ENCODE assay signal across 17 mouse cellular contexts in the genomic region with DNA sequence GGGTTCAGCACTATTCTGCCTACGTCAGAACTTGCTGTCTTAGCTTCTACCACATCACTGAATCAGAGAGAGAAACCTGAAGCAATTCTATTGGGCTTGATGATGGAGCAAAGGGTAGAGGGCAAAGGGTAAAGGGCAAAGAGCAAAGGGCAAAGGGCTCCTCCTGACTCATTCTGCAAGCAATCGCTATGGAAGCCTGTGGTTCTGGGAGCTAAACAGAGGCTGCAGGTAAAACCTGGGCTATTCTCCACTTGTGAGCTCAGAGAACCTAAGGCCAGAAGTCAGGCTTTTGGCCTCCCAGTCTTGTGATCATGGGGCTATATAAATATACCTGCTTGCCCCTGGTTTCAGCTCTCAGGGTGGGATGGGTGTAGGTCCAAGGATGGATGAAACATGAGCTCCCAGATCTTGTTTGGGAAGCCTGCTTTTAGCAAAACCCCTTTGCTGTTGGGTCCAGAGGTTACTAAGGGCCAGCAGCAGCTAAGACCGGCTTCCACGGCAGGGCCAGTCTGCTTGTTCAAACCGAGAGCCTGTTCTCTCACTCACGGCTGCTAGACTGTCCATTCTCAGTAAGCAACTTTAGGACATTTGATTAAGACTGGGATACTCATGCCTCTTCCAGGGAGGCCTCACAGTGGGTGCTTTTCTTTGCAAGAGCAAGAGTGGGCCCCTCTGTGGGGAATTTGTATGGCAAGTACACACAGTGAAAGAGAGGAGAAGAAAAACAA. TPM values are rescaled to one million over a fixed set of nuclear protein-coding genes. Genes with fewer than 3 reads are reported as not detected.
DNase-seq lines count a peak whose midpoint lies in the region; ATAC-seq lines count a peak whose summit lies in the region.
"Had no signal": no experiment of that assay in that cellular context is flagged by ENCODE, and none has a peak within 500 bp of the region (broad histone marks: within the 10 kb centered on the region; RNA-seq: fewer than 3 reads in every experiment).

No protein-coding gene starts in this region.

- H3K27ac ChIP-seq in hindbrain, embryonic 11.5 days (ENCODE audit: low read depth, low read length) = peak overlapping the region; percentile 65
- no peak overlapping the region; the same call in 1 of the 2 replicates for H3K27ac ChIP-seq in hindbrain, embryonic 14.5 days
- no peak overlapping the region for H3K27ac ChIP-seq in embryonic facial prominence, embryonic 14.5 days (replicated peaks; ENCODE audit: low read depth, low read length)
- H3K27ac ChIP-seq in midbrain, embryonic 11.5 days (ENCODE audit: low read depth, low read length) = peak overlapping the region; percentile 86
- H3K27ac ChIP-seq: left cerebral cortex, adult 2 months; macrophage had no signal

- peaks cover 10% of the 10 kb centered on the region for H3K4me1 ChIP-seq in hindbrain, embryonic 11.5 days (replicated peaks; ENCODE audit: control insufficient read depth, insufficient read depth, low read length)
- H3K4me1 ChIP-seq in hindbrain, embryonic 14.5 days (replicated peaks; ENCODE audit: control insufficient read depth, insufficient read depth, low read length) = no peaks in the 10 kb centered on the region; the same call in 1 of the 2 replicates
- H3K4me1 ChIP-seq in embryonic facial prominence, embryonic 14.5 days (ENCODE audit: control insufficient read depth, insufficient read depth, low read length) = peaks cover 16% of the 10 kb centered on the region; the same call in 1 of the 2 replicates
- H3K4me1 ChIP-seq in midbrain, embryonic 11.5 days (ENCODE audit: control insufficient read depth, insufficient read depth, low read length) = peaks cover 45% of the 10 kb centered on the region

- H3K9ac ChIP-seq in hindbrain, embryonic 11.5 days (ENCODE audit: low read depth, low read length) = no peak overlapping the region
- no peak overlapping the region for H3K9ac ChIP-seq in hindbrain, embryonic 14.5 days
- H3K9ac ChIP-seq in embryonic facial prominence, embryonic 14.5 days (ENCODE audit: low read depth, low read length) = no peak overlapping the region
- peak overlapping the region; percentile 41; the same call in 1 of the 2 replicates for H3K9ac ChIP-seq in midbrain, embryonic 11.5 days (ENCODE audit: low read length)
- H3K9ac ChIP-seq: kidney, embryonic 15.5 days had no signal

- no peaks in the 10 kb centered on the region for H3K9me3 ChIP-seq in hindbrain, embryonic 11.5 days (ENCODE audit: control insufficient read depth, low read length)
- no peaks in the 10 kb centered on the region for H3K9me3 ChIP-seq in hindbrain, embryonic 14.5 days (ENCODE audit: control insufficient read depth, low read length)
- H3K9me3 ChIP-seq in embryonic facial prominence, embryonic 14.5 days (ENCODE audit: control insufficient read depth, low read length) = no peaks in the 10 kb centered on the region
- no peaks in the 10 kb centered on the region for H3K9me3 ChIP-seq in midbrain, embryonic 11.5 days (ENCODE audit: control insufficient read depth, low read length)
- H3K9me3 ChIP-seq: kidney, embryonic 15.5 days had no signal

- no peaks in the 10 kb centered on the region; the same call in 1 of the 2 replicates for H3K27me3 ChIP-seq in hindbrain, embryonic 11.5 days (ENCODE audit: control insufficient read depth, insufficient read depth, low read length)
- H3K27me3 ChIP-seq in hindbrain, embryonic 14.5 days (ENCODE audit: control insufficient read depth, insufficient read depth, low read length) = no peaks in the 10 kb centered on the region
- no peaks in the 10 kb centered on the region for H3K27me3 ChIP-seq in embryonic facial prominence, embryonic 14.5 days (replicated peaks; ENCODE audit: control insufficient read depth, insufficient read depth, low read length)
- no peaks in the 10 kb centered on the region for H3K27me3 ChIP-seq in midbrain, embryonic 11.5 days (ENCODE audit: control insufficient read depth, insufficient read depth, low read length)

- 7% methylated on average over 6 of the region's 6 CpGs for WGBS in hindbrain, embryonic 11.5 days
- 15% methylated on average over 6 of the region's 6 CpGs for WGBS in hindbrain, embryonic 14.5 days
- WGBS in embryonic facial prominence, embryonic 14.5 days = 25% methylated on average over 6 of the region's 6 CpGs
- WGBS in midbrain, embryonic 11.5 days = 8% methylated on average over 6 of the region's 6 CpGs

- H3K4me2 ChIP-seq in hindbrain, embryonic 11.5 days (replicated peaks; ENCODE audit: low read depth, low read length) = no peak overlapping the region
- H3K4me2 ChIP-seq in hindbrain, embryonic 14.5 days (replicated peaks) = no peak overlapping the region
- H3K4me2 ChIP-seq in embryonic facial prominence, embryonic 14.5 days (ENCODE audit: low read depth, low read length) = no peak overlapping the region
- peak overlapping the region; percentile 24; the same call in 1 of the 2 replicates for H3K4me2 ChIP-seq in midbrain, embryonic 11.5 days
- H3K4me2 ChIP-seq: kidney, embryonic 15.5 days had no signal

- ATAC-seq in hindbrain, embryonic 11.5 days (ENCODE audit: low FRiP score) = peak; percentile 67; the same call in 1 of the 2 replicates
- no peak for ATAC-seq in hindbrain, embryonic 14.5 days (ENCODE audit: low FRiP score)
- ATAC-seq in embryonic facial prominence, embryonic 14.5 days (ENCODE audit: low read depth) = peak; percentile 5; the same call in 1 of the 2 replicates
- peak; percentile 45; the same call in 1 of the 2 replicates for ATAC-seq in midbrain, embryonic 11.5 days (ENCODE audit: low FRiP score)
- ATAC-seq in monocyte, adult 5-6 weeks (replicated peaks; ENCODE audit: insufficient number of reproducible peaks, low FRiP score, low TSS enrichment, poor library complexity, severe bottlenecking) = no peak

- H3K36me3 ChIP-seq in hindbrain, embryonic 11.5 days (ENCODE audit: control insufficient read depth, insufficient read depth, low read length) = no peaks in the 10 kb centered on the region
- no peaks in the 10 kb centered on the region for H3K36me3 ChIP-seq in hindbrain, embryonic 14.5 days (replicated peaks; ENCODE audit: control insufficient read depth, insufficient read depth)
- no peaks in the 10 kb centered on the region for H3K36me3 ChIP-seq in embryonic facial prominence, embryonic 14.5 days (ENCODE audit: control insufficient read depth, insufficient read depth, low read length)
- no peaks in the 10 kb centered on the region for H3K36me3 ChIP-seq in midbrain, embryonic 11.5 days (ENCODE audit: control insufficient read depth, insufficient read depth, low read length)
- H3K36me3 ChIP-seq: kidney, embryonic 15.5 days had no signal

- peak; percentile 58 for DNase-seq in hindbrain, embryonic 11.5 days (ENCODE audit: low spot score)
- no peak for DNase-seq in hindbrain, embryonic 14.5 days (ENCODE audit: low spot score)
- peak; percentile 44 for DNase-seq in embryo, embryonic 10.5 days (ENCODE audit: low spot score)
- DNase-seq in embryonic facial prominence, embryonic 14.5 days (ENCODE audit: low spot score) = no peak
- DNase-seq in midbrain, embryonic 11.5 days (ENCODE audit: low spot score, missing footprints) = peak; percentile 93
- DNase-seq in cerebellum, adult 11-12 months = no peak
- DNase-seq in adrenal gland, postnatal 4 days (ENCODE audit: low spot score in 2 of 2) = no peak
- DNase-seq: B cell, adult 2 months; cerebellum, adult 11 months; right cerebral cortex, postnatal 4 days; thymus, adult 2 months had no signal

- H3K4me3 ChIP-seq in hindbrain, embryonic 11.5 days (ENCODE audit: low read depth, low read length) = no peak overlapping the region
- H3K4me3 ChIP-seq in hindbrain, embryonic 14.5 days (replicated peaks; ENCODE audit: low read length) = no peak overlapping the region
- no peak overlapping the region for H3K4me3 ChIP-seq in embryonic facial prominence, embryonic 14.5 days (ENCODE audit: low read depth, low read length)
- H3K4me3 ChIP-seq in midbrain, embryonic 11.5 days (ENCODE audit: low read depth, low read length) = no peak overlapping the region
- H3K4me3 ChIP-seq: erythroblast, embryonic 14.5 days; kidney, embryonic 15.5 days; left cerebral cortex, adult 2 months had no signal

RNA-seq across cellular contexts. Expression of a gene that starts 7.7 kb away (rescaled TPM):
- 15.6 and 17.5 TPM in 2 replicates for polyA plus RNA-seq in hindbrain, embryonic 11.5 days (2014; fragmentation: Nextera tagmentation; extraction: Ambion mirVana)
- polyA plus RNA-seq in hindbrain, embryonic 14.5 days (2014; fragmentation: Nextera tagmentation; extraction: Ambion mirVana) = 28.7 and 31.4 TPM in 2 replicates
- 4.2 and 5.1 TPM in 2 replicates for polyA plus RNA-seq in embryonic facial prominence, embryonic 14.5 days (2014; fragmentation: Nextera tagmentation; extraction: Ambion mirVana)
- 37.3 and 38.2 TPM in 2 replicates for polyA plus RNA-seq in midbrain, embryonic 11.5 days (2014; fragmentation: Nextera tagmentation; extraction: Ambion mirVana)
- 1 to 10 TPM; 8.0 to 9.5 TPM for total RNA-seq in adrenal gland, postnatal 4 days (2021)
- total RNA-seq in monocyte, adult 5-6 weeks (2017) = not detected in 3 replicates
- total RNA-seq: granulocyte monocyte progenitor cell, adult 5-6 weeks had no signal

Comparison
In these comparisons a context has a peak if more than half of its experiments do, and no peak if none do; other contexts are left out.
1. ATAC-seq: peak in hindbrain, embryonic 11.5 days (single experiment), embryonic facial prominence, embryonic 14.5 days (single experiment) and midbrain, embryonic 11.5 days (single experiment); none in hindbrain, embryonic 14.5 days (single experiment) and monocyte, adult 5-6 weeks (single experiment).
2. DNase-seq: peak in hindbrain, embryonic 11.5 days (single experiment), embryo, embryonic 10.5 days (single experiment) and midbrain, embryonic 11.5 days (single experiment); none in hindbrain, embryonic 14.5 days (single experiment), embryonic facial prominence, embryonic 14.5 days (single experiment), cerebellum, adult 11-12 months (single experiment) and adrenal gland, postnatal 4 days (0 of 2).
3. H3K27ac ChIP-seq: peak in hindbrain, embryonic 11.5 days (single experiment) and midbrain, embryonic 11.5 days (single experiment); none in hindbrain, embryonic 14.5 days (single experiment) and embryonic facial prominence, embryonic 14.5 days (single experiment).